Mouse (Mus musculus) megakaryocyte-erythroid progenitor cell, adult 5-6 weeks (primary cell): Measurements from ENCODE around the gene Elovl3. TPM values are rescaled to one million over a fixed set of nuclear protein-coding genes. Genes with fewer than 3 reads are reported as not detected.

Experiments used
- total RNA-seq, 2 experiments: library from RNA; stranded (forward) in 1 of 2; stranded (reverse) in 1 of 2; fragments of 200-1000, 215-1000 nt in 1 of 2; fragments of >200 nt in 1 of 2; fragmentation: Nextera tagmentation in 1 of 2; gene quantifications; 2 replicates each; pipeline ENCODE4 v1.2.3; 2014 to 2017

Gene Elovl3
- total RNA-seq, 2 experiments from 2014 or later, result not detected

Other genes with a start within 250 kb of the Elovl3 start
- gene Armh3, start 133.4 kb upstream of the Elovl3 start, total RNA-seq (2014; fragmentation: Nextera tagmentation), result 5.6 and 10.5 TPM in 2 replicates
- gene Armh3, start 133.4 kb upstream of the Elovl3 start, total RNA-seq (2017), result 4.6 and 8.2 TPM in 2 replicates
- gene Hps6, start 128.4 kb upstream of the Elovl3 start, total RNA-seq (2014; fragmentation: Nextera tagmentation), result 0.55 and 2.1 TPM in 2 replicates
- gene Hps6, start 128.4 kb upstream of the Elovl3 start, total RNA-seq (2017), result 2.0 and 3.8 TPM in 2 replicates
- gene Pprc1, start 87.0 kb upstream of the Elovl3 start, total RNA-seq (2014; fragmentation: Nextera tagmentation), result 139 and 168 TPM in 2 replicates
- 21.3 and 28.9 TPM in 2 replicates for gene Pprc1, start 87.0 kb upstream of the Elovl3 start, total RNA-seq (2017)
- 370 and 401 TPM in 2 replicates for gene Ldb1, start 86.7 kb upstream of the Elovl3 start, total RNA-seq (2014; fragmentation: Nextera tagmentation)
- gene Ldb1, start 86.7 kb upstream of the Elovl3 start, total RNA-seq (2017), result 268 and 296 TPM in 2 replicates
- 170 and 201 TPM in 2 replicates for gene Nolc1, start 56.0 kb upstream of the Elovl3 start, total RNA-seq (2014; fragmentation: Nextera tagmentation)
- 271 and 318 TPM in 2 replicates for gene Nolc1, start 56.0 kb upstream of the Elovl3 start, total RNA-seq (2017)
- not detected in 2 replicates for gene Pitx3, start 16.4 kb downstream of the Elovl3 start, total RNA-seq (2014; fragmentation: Nextera tagmentation)
- gene Pitx3, start 16.4 kb downstream of the Elovl3 start, total RNA-seq (2017), result not detected in 2 replicates
- 48.7 and 56.7 TPM in 2 replicates for gene Gbf1, start 20.6 kb downstream of the Elovl3 start, total RNA-seq (2014; fragmentation: Nextera tagmentation)
- gene Gbf1, start 20.6 kb downstream of the Elovl3 start, total RNA-seq (2017), result 23.4 and 38.9 TPM in 2 replicates
- 2.8 and 5.6 TPM in 2 replicates for gene Nfkb2, start 172.4 kb downstream of the Elovl3 start, total RNA-seq (2014; fragmentation: Nextera tagmentation)
- 4.9 and 6.1 TPM in 2 replicates for gene Nfkb2, start 172.4 kb downstream of the Elovl3 start, total RNA-seq (2017)
- gene Psd, start 195.3 kb downstream of the Elovl3 start, total RNA-seq (2014; fragmentation: Nextera tagmentation), result 3.4 and 7.1 TPM in 2 replicates
- 0.99 TPM in 1 of 2 replicates, not detected in the other for gene Psd, start 195.3 kb downstream of the Elovl3 start, total RNA-seq (2017)
- 4.7 TPM in 1 of 2 replicates, not detected in the other for gene Fbxl15, start 196.3 kb downstream of the Elovl3 start, total RNA-seq (2014; fragmentation: Nextera tagmentation)
- gene Fbxl15, start 196.3 kb downstream of the Elovl3 start, total RNA-seq (2017), result 0.42 and 2.5 TPM in 2 replicates
- gene Cuedc2, start 206.8 kb downstream of the Elovl3 start, total RNA-seq (2014; fragmentation: Nextera tagmentation), result 58.5 and 61.2 TPM in 2 replicates
- gene Cuedc2, start 206.8 kb downstream of the Elovl3 start, total RNA-seq (2017), result 100 and 121 TPM in 2 replicates
- 15.0 and 16.5 TPM in 2 replicates for gene Mfsd13a, start 209.2 kb downstream of the Elovl3 start, total RNA-seq (2014; fragmentation: Nextera tagmentation)
- 1.3 and 1.7 TPM in 2 replicates for gene Mfsd13a, start 209.2 kb downstream of the Elovl3 start, total RNA-seq (2017)
- gene 2310034G01Rik, start 218.4 kb downstream of the Elovl3 start, total RNA-seq (2014; fragmentation: Nextera tagmentation), result 0.55 TPM in 1 of 2 replicates, not detected in the other
- gene 2310034G01Rik, start 218.4 kb downstream of the Elovl3 start, total RNA-seq (2017), result 0.56 TPM in 1 of 2 replicates, not detected in the other